Mouse (Mus musculus) liver, embryonic 14.5 days (tissue): ENCODE results near the gene Ttn. TPM values are rescaled to one million over a fixed set of nuclear protein-coding genes. Genes with fewer than 3 reads are reported as not detected.

Experiments used
- ATAC-seq: fragments of 200-750 bp; cut with Nextera tagmentation; 2 replicates; pipeline ENCODE4 v1.8.0; 2017; ENCODE audit warnings: moderate number of reproducible peaks, mild to moderate bottlenecking, moderate library complexity; ENCODE audit not compliant: insufficient read depth
- DNase-seq, 3 experiments: peaks; one replicate each; pipeline ENCODE4 v3.0.0-alpha.2; 2012 to 2013; ENCODE audit warnings: low read depth in 3 of 3, low spot score in 3 of 3
- H3K27ac ChIP-seq: fragments of 300-500 bp; sonication (generic); 2 replicates; pipeline ENCODE4 v1.5.1; 2014; ENCODE audit warnings: moderate library complexity, mild to moderate bottlenecking, control low read depth, inconsistent platforms
- H3K27me3 ChIP-seq: fragments of 300-500 bp; sonication (generic); 2 replicates; pipeline ENCODE4 v1.6.1; 2014; ENCODE audit warnings: mild to moderate bottlenecking, low read length, moderate library complexity; ENCODE audit not compliant: control insufficient read depth, insufficient read depth
- H3K36me3 ChIP-seq: fragments of 300-500 bp; sonication (generic); replicated peaks from 2 replicates; pipeline ENCODE4 v1.6.1; 2014; ENCODE audit warnings: low read depth; ENCODE audit not compliant: control insufficient read depth, insufficient read depth
- H3K4me1 ChIP-seq, 2 experiments: fragments of 200-500 bp in 1 of 2; fragments of 300-500 bp in 1 of 2; sonication (generic) in 1 of 2; replicated peaks; 2 replicates each; pipeline ENCODE4 v1.6.1; 2012 to 2014; ENCODE audit warnings: antibody characterized with exemption in 1 of 2, inconsistent platforms in 1 of 2, low read length in 1 of 2; ENCODE audit not compliant: control insufficient read depth in 2 of 2, insufficient read depth in 2 of 2
- H3K4me2 ChIP-seq: fragments of 300-500 bp; sonication (generic); 2 replicates; pipeline ENCODE4 v1.6.1; 2014; ENCODE audit warnings: low read depth, mild to moderate bottlenecking, control low read depth, moderate library complexity
- H3K4me3 ChIP-seq, 2 experiments: fragments of 200-500 bp in 1 of 2; fragments of 300-500 bp in 1 of 2; sonication (generic) in 1 of 2; 2 replicates each; pipeline ENCODE4 v1.5.1; 2012 to 2014; ENCODE audit warnings: low read depth in 2 of 2, low read length in 2 of 2, mild to moderate bottlenecking in 2 of 2, control low read depth in 1 of 2, inconsistent platforms in 1 of 2, moderate library complexity in 1 of 2; ENCODE audit not compliant: insufficient read depth in 1 of 2
- H3K9ac ChIP-seq: fragments of 300-500 bp; sonication (generic); replicated peaks from 2 replicates; pipeline ENCODE4 v1.6.1; 2014; ENCODE audit warnings: mild to moderate bottlenecking, control low read depth, moderate library complexity
- H3K9me3 ChIP-seq: fragments of 300-500 bp; sonication (generic); 2 replicates; pipeline ENCODE4 v1.6.1; 2016; ENCODE audit warnings: low read length, mixed read lengths; ENCODE audit not compliant: control insufficient read depth
- CTCF ChIP-seq: IDR thresholded peaks from 2 replicates; pipeline ENCODE4 v1.5.1; 2016; ENCODE audit warnings: antibody characterized with exemption, low read depth, control low read depth
- EP300 ChIP-seq: IDR thresholded peaks from 2 replicates; pipeline ENCODE4 v1.6.1; 2016; ENCODE audit warnings: antibody characterized with exemption, low read depth
- WGBS: fragments of 180-500 bp; shearing (Covaris S2); extraction: QIAGEN DNeasy Blood & Tissue Kit; methylation state at CpG from one replicate; pipeline ENCODE4 v1.1.7; 2014; ENCODE audit not compliant: insufficient replicate concordance; 5-methylcytosine and 5-hydroxymethylcytosine counted together
- polyA plus RNA-seq, 2 experiments: library from polyadenylated mRNA; depleted of rRNA in 1 of 2; stranded (reverse) in 1 of 2; unstranded in 1 of 2; fragments of >200 nt; fragmentation: Nextera tagmentation in 1 of 2; extraction: Ambion mirVana in 1 of 2; gene quantifications; 2 replicates each; pipeline versions ENCODE4 v1.2.1 to v1.2.3; 2012 to 2014

The Ttn gene
- polyA plus RNA-seq, 2 experiments, result under 0.01 to 0.13 TPM

DNA sequence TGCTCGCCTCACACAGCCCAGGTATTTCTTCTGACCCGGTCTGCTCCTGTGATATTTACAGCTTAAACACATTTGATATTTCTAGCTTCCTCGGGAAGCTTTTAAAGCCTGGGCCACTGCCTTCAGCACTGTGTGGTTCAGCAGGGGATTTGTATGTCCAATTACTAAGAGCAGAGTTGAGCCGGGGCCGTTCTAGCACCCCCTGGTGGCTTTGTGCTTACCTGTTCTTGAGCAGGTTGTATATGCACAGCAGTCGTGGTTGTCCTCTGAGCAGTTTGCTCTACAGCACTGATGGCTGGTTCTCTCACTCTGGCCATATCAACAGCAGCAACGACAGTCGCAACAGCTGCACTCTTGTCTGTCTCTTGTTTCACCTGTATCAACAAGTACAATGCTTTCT is 13.4 kb downstream of the Ttn start:
- Histone ChIP-seq H3K27ac (no peak overlapping the region), H3K9ac (no peak overlapping the region), H3K4me1 (no peaks in the 10 kb centered on the region), H3K4me3 (no peak overlapping the region), H3K36me3 (no peaks in the 10 kb centered on the region), H3K4me2 (no peak overlapping the region), H3K27me3 (no peaks in the 10 kb centered on the region), H3K9me3 (no peaks in the 10 kb centered on the region)
- ATAC-seq (no peak), DNase-seq (peak in 2 of 3 experiments; percentile 4 to 10)
- TF ChIP-seq EP300 (no peak), CTCF (peak; percentile 70)
- WGBS, result 21% methylated on average over 8 of the region's 8 CpGs

DNA sequence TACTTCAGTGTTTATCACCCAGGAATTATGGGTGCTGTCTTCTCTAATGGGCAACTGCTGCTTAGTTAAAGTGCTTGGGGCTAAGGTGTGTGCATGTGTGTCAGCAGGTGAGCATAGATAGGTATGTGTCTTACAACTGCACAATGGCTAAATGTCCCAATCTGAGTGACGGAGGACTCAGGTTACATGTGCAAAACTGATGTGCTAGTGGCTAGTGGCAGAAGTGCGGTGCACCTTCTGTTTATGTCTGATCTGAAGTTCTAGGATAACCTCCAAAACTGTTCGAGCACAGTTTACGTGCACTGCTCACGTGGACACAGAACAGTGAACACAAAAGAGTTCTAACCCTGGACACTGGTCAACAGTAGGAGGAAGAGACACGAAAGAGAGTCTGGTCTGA is 15.8 kb downstream of the Ttn start:
- Histone ChIP-seq H3K27ac (no peak overlapping the region), H3K4me1 (no peaks in the 10 kb centered on the region), H3K36me3 (no peaks in the 10 kb centered on the region), H3K27me3 (no peaks in the 10 kb centered on the region), H3K4me3 (no peak overlapping the region), H3K4me2 (no peak overlapping the region), H3K9ac (no peak overlapping the region), H3K9me3 (no peaks in the 10 kb centered on the region)
- TF ChIP-seq CTCF, result no peak
- TF ChIP-seq EP300, result no peak
- DNase-seq, result no peak
- no peak for ATAC-seq
- 62% methylated on average over 6 of the region's 6 CpGs for WGBS

DNA sequence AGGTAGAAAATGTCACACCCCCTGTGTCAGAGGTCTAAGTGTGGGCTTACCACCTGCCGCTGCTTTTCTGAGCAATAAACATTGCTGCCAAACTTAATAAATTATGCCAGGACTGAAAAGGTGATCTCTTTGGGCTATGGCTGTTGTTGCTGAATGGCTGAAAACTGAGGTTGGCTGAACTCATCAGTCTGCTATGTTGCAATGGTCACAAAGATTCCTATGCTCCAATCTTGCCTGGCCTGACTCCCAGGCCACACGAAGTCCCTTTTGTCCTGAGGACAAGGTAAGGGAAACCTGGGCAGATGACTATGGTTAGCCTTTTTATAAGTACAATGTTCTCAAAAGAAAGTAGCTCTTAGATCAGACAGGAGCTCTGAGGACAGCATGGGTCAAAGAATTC is 16.3 kb downstream of the Ttn start:
- H3K27me3 ChIP-seq, result no peaks in the 10 kb centered on the region
- TF ChIP-seq CTCF, result no peak
- TF ChIP-seq EP300, result no peak
- no peak for ATAC-seq
- 55% methylated on average over 2 of the region's 2 CpGs for WGBS
- DNase-seq, result no peak
- H3K4me2 ChIP-seq, result no peak overlapping the region
- H3K4me1 ChIP-seq, result no peaks in the 10 kb centered on the region
- H3K9me3 ChIP-seq, result no peaks in the 10 kb centered on the region
- no peaks in the 10 kb centered on the region for H3K36me3 ChIP-seq
- H3K27ac ChIP-seq, result no peak overlapping the region
- H3K4me3 ChIP-seq, result no peak overlapping the region
- H3K9ac ChIP-seq, result no peak overlapping the region

DNA sequence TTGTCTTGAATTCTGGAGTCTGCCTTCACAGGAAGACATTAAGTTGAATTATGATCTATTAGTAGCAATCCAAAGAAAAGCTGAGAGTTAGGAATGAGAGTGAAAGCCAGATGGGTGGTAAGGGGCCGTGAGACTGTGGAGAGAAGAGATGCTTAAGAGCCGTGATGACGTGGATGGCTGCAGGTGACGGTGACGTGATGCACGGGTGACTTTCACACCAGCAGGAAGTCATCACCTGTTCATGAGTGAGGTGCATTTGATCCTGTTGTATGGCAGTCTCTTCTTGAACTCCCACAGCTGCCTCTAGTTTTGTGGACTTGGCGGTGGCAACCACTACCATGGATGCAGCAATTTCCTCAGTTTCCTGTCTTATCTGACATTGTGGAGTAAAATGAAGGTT is 16.8 kb downstream of the Ttn start:
- Histone ChIP-seq H3K27me3 (no peaks in the 10 kb centered on the region), H3K4me3 (no peak overlapping the region), H3K9ac (no peak overlapping the region), H3K4me1 (no peaks in the 10 kb centered on the region), H3K36me3 (no peaks in the 10 kb centered on the region), H3K4me2 (no peak overlapping the region), H3K27ac (no peak overlapping the region), H3K9me3 (no peaks in the 10 kb centered on the region)
- ATAC-seq (no peak), DNase-seq (no peak)
- 70% methylated on average over 7 of the region's 7 CpGs for WGBS
- TF ChIP-seq EP300 (no peak), CTCF (no peak)

DNA sequence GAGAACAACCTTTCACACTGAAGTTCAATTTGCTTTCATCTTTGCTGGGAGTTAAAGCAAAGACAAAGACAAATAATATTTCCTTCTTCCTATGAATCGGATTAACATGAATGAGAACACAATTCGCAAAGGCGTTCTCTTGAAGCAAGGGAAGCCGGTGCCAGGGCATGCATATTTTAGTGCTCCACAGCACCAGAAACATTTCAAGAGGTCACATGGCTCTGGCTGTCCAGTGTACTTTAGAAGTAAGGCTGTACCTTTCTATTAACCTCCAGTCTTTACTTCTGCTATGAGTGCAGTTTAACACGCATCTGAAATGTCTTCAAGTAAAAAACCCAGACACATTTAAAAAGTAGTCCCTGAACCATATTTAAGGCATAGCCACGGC is 20.3 kb downstream of the Ttn start:
- no peak overlapping the region for H3K4me2 ChIP-seq
- ATAC-seq (no peak), DNase-seq (no peak)
- WGBS, result 69% methylated on average over 6 of the region's 6 CpGs
- H3K9ac ChIP-seq, result no peak overlapping the region
- H3K4me1 ChIP-seq, result no peaks in the 10 kb centered on the region
- H3K27me3 ChIP-seq, result no peaks in the 10 kb centered on the region
- H3K9me3 ChIP-seq, result no peaks in the 10 kb centered on the region
- H3K36me3 ChIP-seq, result no peaks in the 10 kb centered on the region
- no peak overlapping the region for H3K4me3 ChIP-seq
- TF ChIP-seq CTCF, result no peak
- no peak overlapping the region for H3K27ac ChIP-seq
